Mouse (Mus musculus) embryonic facial prominence, embryonic 14.5 days (tissue): ENCODE data around the gene Nts. TPM values are rescaled to one million over a fixed set of nuclear protein-coding genes. Genes with fewer than 3 reads are reported as not detected.

ENCODE experiments used
- ATAC-seq: fragments of 200-750 bp; cut with Nextera tagmentation; 2 replicates; pipeline ENCODE4 v1.8.0; 2017; ENCODE audit warnings: low read depth, moderate number of reproducible peaks, moderate TSS enrichment
- DNase-seq: peaks from one replicate; pipeline ENCODE4 v3.0.0-alpha.2; 2015; ENCODE audit warnings: low spot score
- H3K27ac ChIP-seq: fragments of 300-500 bp; sonication (generic); replicated peaks from 2 replicates; pipeline ENCODE4 v1.5.1; 2014; ENCODE audit warnings: low read depth, mild to moderate bottlenecking, low read length, moderate library complexity
- H3K27me3 ChIP-seq: fragments of 300-500 bp; sonication (generic); replicated peaks from 2 replicates; pipeline ENCODE4 v1.6.1; 2014; ENCODE audit warnings: low read length; ENCODE audit not compliant: control insufficient read depth, insufficient read depth
- H3K36me3 ChIP-seq: fragments of 300-500 bp; sonication (generic); 2 replicates; pipeline ENCODE4 v1.6.1; 2014; ENCODE audit warnings: low read length, mixed read lengths; ENCODE audit not compliant: control insufficient read depth, insufficient read depth
- H3K4me1 ChIP-seq: fragments of 300-500 bp; sonication (generic); 2 replicates; pipeline ENCODE4 v1.6.1; 2014; ENCODE audit warnings: antibody characterized with exemption, low read length; ENCODE audit not compliant: control insufficient read depth, insufficient read depth
- H3K4me2 ChIP-seq: fragments of 300-500 bp; sonication (generic); 2 replicates; pipeline ENCODE4 v1.6.1; 2014; ENCODE audit warnings: low read depth, mild to moderate bottlenecking, low read length, moderate library complexity, mixed read lengths
- H3K4me3 ChIP-seq: fragments of 300-500 bp; sonication (generic); 2 replicates; pipeline ENCODE4 v1.5.1; 2014; ENCODE audit warnings: low read depth, mild to moderate bottlenecking, low read length
- H3K9ac ChIP-seq: fragments of 300-500 bp; sonication (generic); 2 replicates; pipeline ENCODE4 v1.6.1; 2014; ENCODE audit warnings: low read depth, mild to moderate bottlenecking, low read length, moderate library complexity, mixed read lengths
- H3K9me3 ChIP-seq: fragments of 300-500 bp; sonication (generic); 2 replicates; pipeline ENCODE4 v1.6.1; 2016; ENCODE audit warnings: low read length; ENCODE audit not compliant: control insufficient read depth
- WGBS: fragments of 180-500 bp; shearing (Covaris S2); extraction: QIAGEN DNeasy Blood & Tissue Kit; methylation state at CpG from one replicate; pipeline ENCODE4 v1.1.7; 2014; 5-methylcytosine and 5-hydroxymethylcytosine counted together
- polyA plus RNA-seq: library from polyadenylated mRNA; unstranded; fragments of >200 nt; fragmentation: Nextera tagmentation; extraction: Ambion mirVana; gene quantifications from 2 replicates; pipeline ENCODE4 v1.2.1, GENCODE M21; 2014

The Nts gene
- polyA plus RNA-seq: 3.6 and 4.7 TPM in 2 replicates

- Histone ChIP-seq H3K4me2 (no peak within 1 kb of the TSS), H3K27me3 (no peaks in the 10 kb centered on the region), H3K9me3 (no peaks in the 10 kb centered on the region), H3K4me1 (no peaks in the 10 kb centered on the region), H3K9ac (no peak within 1 kb of the TSS), H3K4me3 (no peak within 1 kb of the TSS), H3K27ac (no peak within 1 kb of the TSS), H3K36me3 (no peaks in the 10 kb centered on the region)
- DNase-seq: no peak
- 18% methylated on average over 3 of the region's 3 CpGs for WGBS
- no peak for ATAC-seq
These were observed at the start of gene Nts for GRCm38 (mm10) chr10:102490386-102490785. TSS of gene Nts (minus strand) at chr10:102490486.

DNA sequence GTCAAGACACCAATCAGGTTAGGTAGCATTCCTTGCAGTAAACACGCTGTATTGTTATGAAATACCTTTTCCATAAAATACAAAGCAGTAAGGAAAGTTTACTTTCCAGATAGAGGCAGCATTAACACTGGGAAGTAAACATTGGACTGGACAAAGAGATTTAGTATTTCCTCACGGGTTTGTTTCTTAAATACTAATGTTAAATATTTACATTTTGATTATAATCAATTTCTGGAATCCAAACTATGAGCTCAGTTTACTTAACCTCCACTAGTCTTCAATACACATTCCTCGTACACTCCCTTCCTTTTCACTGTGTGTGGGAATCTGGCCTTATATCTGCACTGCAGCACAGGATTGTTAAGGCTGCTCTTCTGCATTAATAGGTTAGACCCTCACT lies 37.6 kb upstream of the Nts start:
- no peaks in the 10 kb centered on the region for H3K9me3 ChIP-seq
- WGBS: 63% methylated on average over 3 of the region's 3 CpGs
- H3K4me1 ChIP-seq: no peaks in the 10 kb centered on the region
- H3K36me3 ChIP-seq: no peaks in the 10 kb centered on the region
- no peak for DNase-seq
- H3K9ac ChIP-seq: no peak overlapping the region
- ATAC-seq: no peak
- H3K4me3 ChIP-seq: no peak overlapping the region
- no peaks in the 10 kb centered on the region for H3K27me3 ChIP-seq
- H3K4me2 ChIP-seq: no peak overlapping the region
- H3K27ac ChIP-seq: no peak overlapping the region

- Histone ChIP-seq H3K9ac (no peak overlapping the region), H3K4me1 (no peaks in the 10 kb centered on the region), H3K4me2 (peak overlapping the region; percentile 7), H3K27ac (no peak overlapping the region), H3K36me3 (no peaks in the 10 kb centered on the region), H3K4me3 (no peak overlapping the region), H3K27me3 (no peaks in the 10 kb centered on the region), H3K9me3 (no peaks in the 10 kb centered on the region)
- DNase-seq: no peak
- ATAC-seq: no peak
- 21% methylated on average over 1 of the region's 1 CpGs for WGBS
These were observed 23.9 kb upstream of the Nts start for GRCm38 (mm10) chr10:102514159-102514558.

DNA sequence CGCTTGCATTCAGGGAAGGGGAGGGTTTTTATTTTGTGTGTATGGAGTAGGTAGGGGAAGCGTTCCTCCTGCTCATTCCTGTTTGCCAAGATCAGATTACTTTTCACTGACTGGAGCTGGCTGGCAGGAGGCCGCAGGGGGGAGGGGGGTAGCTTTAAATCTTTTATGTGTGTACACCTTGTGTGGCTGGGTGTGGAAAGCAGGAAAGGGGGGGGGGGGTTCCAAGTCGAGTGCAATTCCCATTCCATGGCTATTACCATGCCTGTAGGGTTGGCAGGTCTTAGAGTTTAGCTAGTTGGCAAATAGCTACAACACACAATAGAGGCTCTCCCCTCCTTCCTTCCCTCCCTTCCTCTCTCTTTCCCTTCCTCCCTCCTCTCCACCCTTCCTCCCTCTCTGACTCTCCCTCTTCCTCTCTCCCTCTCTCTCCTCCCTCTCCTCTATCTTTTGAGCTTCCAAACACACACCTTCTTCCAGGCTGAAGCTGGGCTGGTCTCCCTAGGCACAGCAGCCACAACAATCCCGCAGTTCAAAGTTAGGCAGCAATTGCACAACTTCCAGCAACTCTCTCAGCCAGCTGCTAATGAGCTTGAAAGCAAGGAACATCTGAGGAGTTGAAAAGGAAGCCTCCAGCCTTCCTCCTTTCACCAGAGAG lies 21.6 kb upstream of the Nts start, which contains the start of gene Rassf9:
Rassf9 (plus strand) TSS at position 416 of the 655 bp plus-strand sequence.
- H3K27me3 ChIP-seq: no peaks in the 10 kb centered on the region
- peak; percentile 94 for ATAC-seq

GRCm38 (mm10) chr10:102511461-102511806 lies 21.1 kb upstream of the Nts start:
- Histone ChIP-seq H3K4me1 (no peaks in the 10 kb centered on the region), H3K4me3 (no peak overlapping the region), H3K36me3 (no peaks in the 10 kb centered on the region), H3K27me3 (no peaks in the 10 kb centered on the region), H3K4me2 (peak overlapping the region; percentile 46), H3K27ac (peak overlapping the region; percentile 81; the same call in 1 of the 2 replicates), H3K9me3 (no peaks in the 10 kb centered on the region), H3K9ac (no peak overlapping the region)
- ATAC-seq: no peak; the same call in 1 of the 2 replicates
- 31% methylated on average over 3 of the region's 3 CpGs for WGBS
- DNase-seq: no peak

More for the DNA sequence above, 21.6 kb upstream of the Nts start, which contains the start of gene Rassf9:
- H3K4me2 ChIP-seq: peak within 1 kb of the TSS; percentile 46
- H3K36me3 ChIP-seq: no peaks in the 10 kb centered on the region
- no peaks in the 10 kb centered on the region for H3K9me3 ChIP-seq
- 0 out of 2 replicates have a peak within 1 kb of the TSS, but pooled peaks have one; percentile 17 for H3K9ac ChIP-seq
- DNase-seq: peak; percentile 90
- H3K4me1 ChIP-seq: no peaks in the 10 kb centered on the region
- peak within 1 kb of the TSS; percentile 81 for H3K27ac ChIP-seq
- peak within 1 kb of the TSS; percentile 33 for H3K4me3 ChIP-seq
- WGBS: 9% methylated on average over 5 of the region's 5 CpGs

GRCm38 (mm10) chr10:102507386-102507785 lies 17.1 kb upstream of the Nts start:
- no peak overlapping the region for H3K4me3 ChIP-seq
- no peaks in the 10 kb centered on the region for H3K4me1 ChIP-seq
- no peaks in the 10 kb centered on the region for H3K27me3 ChIP-seq
- no peak overlapping the region for H3K27ac ChIP-seq
- H3K4me2 ChIP-seq: no peak overlapping the region
- peak; percentile 60 for DNase-seq
- H3K36me3 ChIP-seq: no peaks in the 10 kb centered on the region
- no peak for ATAC-seq
- WGBS: 15% methylated on average over 4 of the region's 4 CpGs
- H3K9me3 ChIP-seq: no peaks in the 10 kb centered on the region
- H3K9ac ChIP-seq: no peak overlapping the region

GRCm38 (mm10) chr10:102498754-102499153 lies 8.5 kb upstream of the Nts start:
- Histone ChIP-seq H3K4me2 (no peak overlapping the region), H3K27ac (no peak overlapping the region), H3K27me3 (no peaks in the 10 kb centered on the region), H3K9me3 (no peaks in the 10 kb centered on the region), H3K4me1 (no peaks in the 10 kb centered on the region), H3K4me3 (no peak overlapping the region), H3K9ac (no peak overlapping the region), H3K36me3 (no peaks in the 10 kb centered on the region)
- no peak for ATAC-seq
- peak; percentile 53 for DNase-seq
- 26% methylated on average over 4 of the region's 4 CpGs for WGBS

GRCm38 (mm10) chr10:102491792-102492191 lies 1.5 kb upstream of the Nts start:
- Histone ChIP-seq H3K27ac (no peak overlapping the region), H3K27me3 (no peaks in the 10 kb centered on the region), H3K4me2 (no peak overlapping the region), H3K9me3 (no peaks in the 10 kb centered on the region), H3K4me3 (no peak overlapping the region), H3K9ac (no peak overlapping the region), H3K4me1 (no peaks in the 10 kb centered on the region), H3K36me3 (no peaks in the 10 kb centered on the region)
- ATAC-seq (no peak), DNase-seq (peak; percentile 72)
- WGBS: 11% methylated on average over 3 of the region's 3 CpGs

GRCm38 (mm10) chr10:102469412-102469811 lies 20.9 kb downstream of the Nts start:
- no peak overlapping the region for H3K27ac ChIP-seq
- 77% methylated on average over 2 of the region's 2 CpGs for WGBS
- H3K27me3 ChIP-seq: no peaks in the 10 kb centered on the region
- no peaks in the 10 kb centered on the region for H3K9me3 ChIP-seq
- H3K4me1 ChIP-seq: no peaks in the 10 kb centered on the region
- no peak overlapping the region for H3K9ac ChIP-seq
- no peak overlapping the region for H3K4me2 ChIP-seq
- DNase-seq (no peak), ATAC-seq (no peak)
- no peaks in the 10 kb centered on the region for H3K36me3 ChIP-seq
- H3K4me3 ChIP-seq: no peak overlapping the region
